Mouse (Mus musculus): ENCODE data around the gene Tns2. TPM values are rescaled to one million over a fixed set of nuclear protein-coding genes. Genes with fewer than 3 reads are reported as not detected.
A peak's percentile ranks its signal among the peaks of the same experiment; 100 is the strongest.
"Not testable (repeated sequence)": the region's sequence is repeated elsewhere in the genome, so short reads cannot be mapped to it uniquely, and the experiment has no call there.

The Tns2 gene
- polyA plus RNA-seq, 1 experiment = 26.7 TPM

DNA sequence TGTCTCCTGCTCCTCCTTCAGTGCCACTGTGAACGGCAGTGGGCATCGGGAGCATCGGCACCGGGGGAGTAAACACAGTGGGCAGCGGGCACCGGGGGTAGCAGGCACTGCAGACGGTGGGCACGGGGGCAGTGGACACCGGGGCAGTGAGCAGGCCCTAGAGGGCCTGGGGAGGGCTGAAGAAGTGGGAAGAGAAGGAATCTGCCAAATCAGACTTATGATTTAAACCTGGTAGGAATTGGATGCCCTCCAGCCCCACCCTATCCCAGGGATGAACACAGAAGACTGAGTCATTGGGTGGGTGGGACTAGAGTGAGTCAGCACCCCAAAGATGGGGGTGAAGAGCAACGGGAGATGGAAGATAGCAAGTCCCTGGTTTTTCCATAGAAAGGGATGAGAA lies 45.1 kb downstream of the Tns2 start:
- WGBS = 77% methylated on average over 10 of the region's 10 CpGs
- H3K27ac ChIP-seq (ENCODE audit: control insufficient read depth, insufficient read depth, low read depth, low read length, poor library complexity) = no peak overlapping the region
- peaks cover 1% of the 10 kb centered on the region; the same call in 1 of the 2 replicates for H3K4me1 ChIP-seq (ENCODE audit: control insufficient read depth, insufficient read depth, low read length)
- TF ChIP-seq POLR2A (IDR thresholded peaks at IDR 0.05; ENCODE audit: borderline replicate concordance, control insufficient read depth, low read depth, low read length) (no peak), CTCF (IDR thresholded peaks at IDR 0.05; ENCODE audit: control insufficient read depth, insufficient read depth, low read length) (no peak)
- no peak overlapping the region for H3K4me3 ChIP-seq (replicated peaks; ENCODE audit: control insufficient read depth, low read depth, low read length)

- TF ChIP-seq CTCF (IDR thresholded peaks at IDR 0.05; ENCODE audit: control insufficient read depth, insufficient read depth, low read length) (no peak), POLR2A (IDR thresholded peaks at IDR 0.05; ENCODE audit: borderline replicate concordance, control insufficient read depth, low read depth, low read length) (no peak)
- Histone ChIP-seq H3K4me3 (replicated peaks; ENCODE audit: control insufficient read depth, low read depth, low read length) (no peak overlapping the region), H3K27ac (ENCODE audit: control insufficient read depth, insufficient read depth, low read depth, low read length, poor library complexity) (no peak overlapping the region), H3K4me1 (ENCODE audit: control insufficient read depth, insufficient read depth, low read length) (peaks cover 3% of the 10 kb centered on the region; the same call in 1 of the 2 replicates)
- WGBS = 67% methylated on average over 5 of the region's 5 CpGs
These were observed 45.9 kb downstream of the Tns2 start for GRCm38 (mm10) chr15:102146089-102146488.

DNA sequence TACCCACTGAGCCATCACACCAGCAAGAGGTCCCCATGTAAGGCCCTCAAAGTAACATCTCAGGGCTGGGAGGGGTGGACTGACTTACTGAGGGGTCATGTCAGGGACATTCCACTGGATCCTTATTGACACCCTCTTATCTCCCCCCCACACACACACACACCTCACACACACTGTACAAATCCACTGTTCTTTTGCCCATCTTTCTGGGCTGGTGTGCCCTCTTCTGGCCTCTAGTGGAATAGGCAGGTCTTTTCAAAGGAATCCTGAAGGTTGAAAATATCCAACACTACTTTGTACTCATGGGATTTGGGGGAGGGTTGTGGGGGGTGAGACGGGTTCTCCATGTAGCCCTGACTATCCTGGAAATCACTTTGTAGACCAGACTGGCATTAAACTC lies 46.7 kb downstream of the Tns2 start:
- H3K27ac ChIP-seq (ENCODE audit: control insufficient read depth, insufficient read depth, low read depth, low read length, poor library complexity) = no peak overlapping the region
- peaks cover 4% of the 10 kb centered on the region; the same call in 1 of the 2 replicates for H3K4me1 ChIP-seq (ENCODE audit: control insufficient read depth, insufficient read depth, low read length)
- WGBS = 3% methylated on average over 1 of the region's 1 CpGs
- H3K4me3 ChIP-seq (replicated peaks; ENCODE audit: control insufficient read depth, low read depth, low read length) = no peak overlapping the region
- peak; percentile 37; the same call in 1 of the 2 replicates for TF ChIP-seq CTCF (IDR thresholded peaks at IDR 0.05; ENCODE audit: control insufficient read depth, insufficient read depth, low read length)
- no peak for TF ChIP-seq POLR2A (IDR thresholded peaks at IDR 0.05; ENCODE audit: borderline replicate concordance, control insufficient read depth, low read depth, low read length)

DNA sequence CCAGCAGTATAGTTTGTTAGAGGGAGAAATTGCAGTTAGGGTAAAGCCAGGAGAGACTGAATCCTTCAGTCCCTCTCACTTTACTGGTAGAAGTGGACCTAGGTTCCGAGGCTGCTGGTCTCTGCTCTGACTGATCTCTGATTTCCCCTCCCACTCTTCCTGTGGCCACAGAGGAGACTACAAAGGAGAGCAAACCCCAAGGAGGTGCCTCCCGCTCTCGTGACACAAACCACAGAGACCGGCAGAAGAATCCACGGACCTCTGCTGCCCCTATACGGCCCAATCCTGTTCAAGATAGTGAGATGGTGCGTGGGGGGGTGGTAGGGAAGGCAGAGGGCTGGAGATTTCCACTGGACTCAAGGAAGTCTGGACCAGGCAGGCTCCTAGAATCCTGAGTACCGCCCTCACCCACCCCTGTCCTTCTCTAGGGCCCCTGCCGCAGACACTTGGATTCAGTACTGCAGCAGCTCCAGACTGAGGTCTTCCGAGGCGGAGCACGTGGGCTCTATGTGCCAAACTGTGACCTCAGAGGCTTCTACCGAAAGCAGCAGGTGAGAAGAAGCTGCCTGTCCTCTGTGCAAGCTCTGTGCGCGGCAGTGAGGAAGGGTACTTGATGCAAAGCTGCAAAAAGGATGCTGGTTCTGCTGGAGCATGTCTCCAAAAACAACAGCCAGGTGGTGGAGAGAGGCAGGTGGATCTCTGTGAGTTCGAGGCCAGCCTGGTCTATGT lies 47.6 kb downstream of the Tns2 start:
- 38% methylated on average over 16 of the region's 16 CpGs for WGBS
- Histone ChIP-seq H3K4me3 (replicated peaks; ENCODE audit: control insufficient read depth, low read depth, low read length) (no peak overlapping the region), H3K27ac (ENCODE audit: control insufficient read depth, insufficient read depth, low read depth, low read length, poor library complexity) (no peak overlapping the region), H3K4me1 (ENCODE audit: control insufficient read depth, insufficient read depth, low read length) (peaks cover 4% of the 10 kb centered on the region; the same call in 1 of the 2 replicates)
- TF ChIP-seq CTCF (IDR thresholded peaks at IDR 0.05; ENCODE audit: control insufficient read depth, insufficient read depth, low read length) (no peak), POLR2A (IDR thresholded peaks at IDR 0.05; ENCODE audit: borderline replicate concordance, control insufficient read depth, low read depth, low read length) (no peak)

- Histone ChIP-seq H3K4me3 (replicated peaks; ENCODE audit: control insufficient read depth, low read depth, low read length) (no peak overlapping the region), H3K4me1 (ENCODE audit: control insufficient read depth, insufficient read depth, low read length) (peaks cover 4% of the 10 kb centered on the region; the same call in 1 of the 2 replicates), H3K27ac (ENCODE audit: control insufficient read depth, insufficient read depth, low read depth, low read length, poor library complexity) (no peak overlapping the region)
- WGBS = 88% methylated on average over 4 of the region's 4 CpGs
- TF ChIP-seq CTCF (IDR thresholded peaks at IDR 0.05; ENCODE audit: control insufficient read depth, insufficient read depth, low read length) (no peak), POLR2A (IDR thresholded peaks at IDR 0.05; ENCODE audit: borderline replicate concordance, control insufficient read depth, low read depth, low read length) (no peak)
These were observed 49.3 kb downstream of the Tns2 start for GRCm38 (mm10) chr15:102149561-102149960.

GRCm38 (mm10) chr15:102150301-102151135 lies 50.3 kb downstream of the Tns2 start, which contains the start of gene Soat2:
Gene Soat2 (plus strand): TSS chr15:102150526.
- 11% methylated on average over 20 of the region's 20 CpGs for WGBS
- H3K4me3 ChIP-seq (replicated peaks; ENCODE audit: control insufficient read depth, low read depth, low read length) = peak within 1 kb of the TSS; percentile 56
- TF ChIP-seq CTCF (IDR thresholded peaks at IDR 0.05; ENCODE audit: control insufficient read depth, insufficient read depth, low read length) (no peak; the same call in 1 of the 2 replicates), POLR2A (IDR thresholded peaks at IDR 0.05; ENCODE audit: borderline replicate concordance, control insufficient read depth, low read depth, low read length) (no peak)
- H3K4me1 ChIP-seq (ENCODE audit: control insufficient read depth, insufficient read depth, low read length) = peaks cover 4% of the 10 kb centered on the region; the same call in 1 of the 2 replicates
- H3K27ac ChIP-seq (ENCODE audit: control insufficient read depth, insufficient read depth, low read depth, low read length, poor library complexity) = peak within 1 kb of the TSS; percentile 80

DNA sequence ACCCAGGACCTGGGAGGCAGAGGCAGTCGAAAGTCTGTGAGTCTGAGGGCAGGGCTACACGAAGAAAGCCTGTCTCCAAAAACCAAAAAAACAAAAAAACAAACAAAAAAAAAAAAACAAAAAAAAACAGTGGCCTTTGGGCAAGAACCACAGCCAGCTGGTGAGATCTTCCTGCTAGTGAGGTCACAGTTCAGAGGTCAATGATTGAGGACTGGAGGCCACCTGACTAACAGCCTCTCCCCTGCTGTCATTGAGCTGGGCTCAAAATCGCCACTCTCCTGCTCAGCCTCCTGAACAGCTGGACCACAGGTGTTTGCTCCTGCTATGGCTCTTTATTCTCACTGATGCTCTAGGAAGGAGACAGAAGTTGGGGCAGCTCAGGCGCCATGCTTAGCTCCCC lies 52.4 kb downstream of the Tns2 start:
- WGBS = 72% methylated on average over 4 of the region's 4 CpGs
- H3K4me3 ChIP-seq (replicated peaks; ENCODE audit: control insufficient read depth, low read depth, low read length) = no peak overlapping the region
- TF ChIP-seq CTCF (IDR thresholded peaks at IDR 0.05; ENCODE audit: control insufficient read depth, insufficient read depth, low read length) (no peak), POLR2A (IDR thresholded peaks at IDR 0.05; ENCODE audit: borderline replicate concordance, control insufficient read depth, low read depth, low read length) (no peak)
- no peak overlapping the region for H3K27ac ChIP-seq (ENCODE audit: control insufficient read depth, insufficient read depth, low read depth, low read length, poor library complexity)
- H3K4me1 ChIP-seq (ENCODE audit: control insufficient read depth, insufficient read depth, low read length) = peaks cover 3% of the 10 kb centered on the region; the same call in 1 of the 2 replicates

DNA sequence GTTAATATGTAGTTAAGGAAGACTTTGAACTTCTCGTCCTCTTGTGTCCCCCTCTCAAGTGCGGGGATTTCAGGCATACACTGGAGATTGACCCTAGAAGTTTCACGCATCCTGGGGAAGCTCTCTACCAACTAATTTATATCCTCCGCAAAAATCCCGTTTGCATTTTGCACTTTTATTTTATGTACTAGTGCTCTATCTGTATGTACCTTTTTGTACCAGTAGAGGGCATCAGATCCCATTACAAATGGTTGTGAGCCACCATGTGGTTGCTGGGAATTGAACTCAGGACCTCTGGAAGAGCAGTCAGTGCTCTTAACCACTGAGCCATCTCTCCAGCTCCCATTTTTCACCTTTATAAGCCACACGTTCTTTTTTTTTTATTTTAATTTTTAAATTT lies 54.8 kb downstream of the Tns2 start:
- not testable (repeated sequence) for H3K4me1 ChIP-seq (ENCODE audit: control insufficient read depth, insufficient read depth, low read length); H3K4me3 ChIP-seq (replicated peaks; ENCODE audit: control insufficient read depth, low read depth, low read length); H3K27ac ChIP-seq (ENCODE audit: control insufficient read depth, insufficient read depth, low read depth, low read length, poor library complexity)
- WGBS = 92% methylated on average over 6 of the region's 6 CpGs

Data from bone marrow, adult 2 months (tissue).